Mouse (Mus musculus) liver, adult 2 months (tissue): ENCODE results near the gene Arhgef25.

ENCODE experiments used
- CTCF ChIP-seq: fragments of 200-500 bp; IDR thresholded peaks from 2 replicates; pipeline ENCODE4 v1.5.1; 2011; ENCODE audit warnings: low read depth, low read length, control low read depth
- POLR2A ChIP-seq: fragments of 200-500 bp; IDR thresholded peaks from 2 replicates; pipeline ENCODE4 v1.6.1; 2011; ENCODE audit warnings: low read length, control low read depth; ENCODE audit not compliant: insufficient read depth; ENCODE audit errors: extremely low read depth

DNA sequence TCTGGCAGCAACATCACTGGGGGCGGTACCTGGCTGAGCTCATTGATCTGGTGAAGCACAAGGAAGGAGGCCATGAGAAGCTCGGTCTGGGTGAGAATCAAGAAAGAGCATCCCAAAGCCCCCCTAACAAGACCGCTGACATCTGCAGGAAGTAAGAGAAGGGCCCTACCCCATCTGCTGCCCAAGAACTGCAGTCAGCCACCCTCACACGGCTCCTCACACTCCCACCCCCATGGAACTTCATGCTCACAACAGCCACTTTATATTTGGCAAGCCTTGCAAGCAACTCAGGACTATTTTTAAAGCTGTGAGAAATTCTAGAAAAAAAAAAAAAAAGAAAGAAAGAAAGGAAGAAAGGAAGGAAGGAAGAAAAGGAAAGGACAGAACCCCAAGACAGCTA, 19.0 kb upstream of the Arhgef25 start:
- no peak for TF ChIP-seq CTCF
- no peak for TF ChIP-seq POLR2A
